Mouse (Mus musculus) liver, adult 2 months (tissue): ENCODE measurements around the gene Masp2.

Source experiments
- CTCF ChIP-seq: fragments of 200-500 bp; IDR thresholded peaks from 2 replicates; pipeline ENCODE4 v1.5.1; 2011; ENCODE audit warnings: low read depth, low read length, control low read depth
- POLR2A ChIP-seq: fragments of 200-500 bp; IDR thresholded peaks from 2 replicates; pipeline ENCODE4 v1.6.1; 2011; ENCODE audit warnings: low read length, control low read depth; ENCODE audit not compliant: insufficient read depth; ENCODE audit errors: extremely low read depth

DNA sequence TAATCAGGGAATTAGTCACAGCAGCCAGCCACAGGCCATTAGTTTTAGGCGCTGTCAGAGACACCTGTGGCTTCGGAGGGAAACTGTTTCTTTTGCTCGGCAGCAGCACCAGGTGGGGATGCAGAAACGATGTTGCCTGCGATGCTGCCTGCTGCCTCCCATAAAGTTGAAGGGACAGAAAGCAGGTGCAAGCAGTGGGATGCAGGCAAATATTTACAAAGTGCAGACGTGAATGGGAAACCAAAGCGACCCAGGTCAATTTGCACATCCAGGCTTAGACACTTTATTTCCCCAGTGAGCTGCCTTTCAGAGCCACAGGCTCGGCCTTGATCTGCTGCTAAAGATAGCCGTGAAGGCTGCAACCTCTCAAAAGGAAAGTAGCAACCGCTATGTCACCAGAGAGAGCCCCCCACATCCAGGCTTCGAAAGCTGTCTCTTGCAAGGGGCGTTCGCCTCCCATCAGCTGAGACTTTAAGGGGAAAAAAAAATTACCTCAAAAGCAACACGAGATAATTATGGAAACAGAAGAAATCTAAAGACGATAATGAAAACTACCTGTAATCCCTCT is 54.4 kb downstream of the Masp2 start:
- TF ChIP-seq CTCF = no peak
- no peak for TF ChIP-seq POLR2A
